Mouse (Mus musculus): ENCODE data around the gene Cacna1a. TPM values are rescaled to one million over a fixed set of nuclear protein-coding genes. Genes with fewer than 3 reads are reported as not detected.
A peak's percentile ranks its signal among the peaks of the same experiment; 100 is the strongest.

Gene Cacna1a
- total RNA-seq, 1 experiment: 27.4 TPM

DNA sequence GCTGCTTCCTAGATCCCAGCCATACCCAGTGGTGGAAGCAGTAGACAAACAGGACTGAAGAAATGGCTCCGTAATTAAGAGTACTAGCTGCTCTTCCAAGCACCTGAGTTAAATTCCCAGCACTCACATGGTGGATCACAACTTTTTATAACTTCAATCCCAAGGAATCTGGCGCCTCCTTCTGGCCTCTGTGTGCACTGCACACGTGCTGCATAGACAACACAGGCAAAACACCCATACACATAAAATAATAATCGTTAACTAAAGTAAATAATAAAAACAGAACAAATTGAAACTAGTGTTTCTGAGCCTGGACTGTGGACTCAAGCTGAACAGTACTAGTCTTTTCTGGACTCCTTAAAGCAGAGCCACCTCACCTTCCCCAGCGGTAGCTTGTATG is 148.7 kb downstream of the Cacna1a start:
- no peak for TF ChIP-seq ZNF384 (IDR thresholded peaks at IDR 0.05; ENCODE audit: low read depth, low read length)
- no peak for TF ChIP-seq CHD2 (IDR thresholded peaks at IDR 0.05; ENCODE audit: low read depth, low read length)
- TF ChIP-seq MAFK (IDR thresholded peaks at IDR 0.05; ENCODE audit: insufficient read depth, low read depth, low read length): no peak
- TF ChIP-seq ZC3H11A (IDR thresholded peaks at IDR 0.05; ENCODE audit: borderline replicate concordance, low read depth, low read length): no peak
- TF ChIP-seq HCFC1 (IDR thresholded peaks at IDR 0.05; ENCODE audit: borderline replicate concordance, insufficient read depth, low read length): no peak
- H3K36me3 ChIP-seq (ENCODE audit: control insufficient read depth, insufficient read depth, low read length, poor library complexity, severe bottlenecking): peaks cover 9% of the 10 kb centered on the region; the same call in 1 of the 2 replicates
- H3K9me3 ChIP-seq (ENCODE audit: control insufficient read depth, insufficient read depth, low read depth, low read length): no peaks in the 10 kb centered on the region

DNA sequence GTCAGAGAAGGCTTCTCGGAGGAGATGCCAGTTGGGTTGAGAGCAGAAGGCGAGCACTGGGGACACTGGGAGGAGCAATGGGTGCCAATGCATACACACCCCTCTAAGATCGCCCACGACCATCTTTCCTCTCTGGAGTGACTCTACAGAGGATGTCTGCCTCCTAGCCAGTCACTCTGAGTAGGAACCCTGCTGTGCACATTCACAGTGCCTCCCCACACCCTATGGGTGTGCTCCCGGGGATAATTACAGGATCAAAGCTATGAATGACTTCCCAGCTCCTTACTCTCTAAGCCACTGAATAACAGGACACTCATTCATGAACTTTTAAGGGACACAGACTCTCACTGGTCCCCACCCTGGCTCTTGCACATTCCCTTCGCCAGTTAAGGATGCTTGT is 151.1 kb downstream of the Cacna1a start:
- TF ChIP-seq ZNF384 (IDR thresholded peaks at IDR 0.05; ENCODE audit: low read depth, low read length) (no peak), MAFK (IDR thresholded peaks at IDR 0.05; ENCODE audit: insufficient read depth, low read depth, low read length) (no peak), HCFC1 (IDR thresholded peaks at IDR 0.05; ENCODE audit: borderline replicate concordance, insufficient read depth, low read length) (no peak), CHD2 (IDR thresholded peaks at IDR 0.05; ENCODE audit: low read depth, low read length) (no peak), ZC3H11A (IDR thresholded peaks at IDR 0.05; ENCODE audit: borderline replicate concordance, low read depth, low read length) (no peak)
- Histone ChIP-seq H3K4me1 (ENCODE audit: control insufficient read depth in 2 of 2, insufficient read depth in 2 of 2, low read length in 2 of 2, poor library complexity in 1 of 2) (peaks cover 2 to 6% of the 10 kb centered on the region in 2 experiments; a peak in 1 of 4 replicates), H3K9me3 (ENCODE audit: control insufficient read depth, insufficient read depth, low read depth, low read length) (no peaks in the 10 kb centered on the region), H3K27ac (ENCODE audit: insufficient read depth, low read depth, low read length, poor library complexity, severe bottlenecking) (no peak overlapping the region), H3K4me3 (ENCODE audit: insufficient read depth in 1 of 2, low read depth in 1 of 2, low read length in 2 of 2, poor library complexity in 1 of 2, severe bottlenecking in 1 of 2) (no peak overlapping the region), H3K9ac (ENCODE audit: insufficient read depth, low read depth, low read length, poor library complexity, severe bottlenecking) (no peak overlapping the region), H3K36me3 (ENCODE audit: control insufficient read depth, insufficient read depth, low read length, poor library complexity, severe bottlenecking) (peaks cover 9% of the 10 kb centered on the region; the same call in 1 of the 2 replicates)
- in situ Hi-C loops (cut with MboI; ENCODE audit: low sequenced_read_pairs in 2 of 2, unreplicated experiment in 2 of 2): no loop called here
- peak; percentile 82 for DNase-seq (ENCODE audit: low read depth, low spot score)

More for the DNA sequence above, 148.7 kb downstream of the Cacna1a start:
- Histone ChIP-seq H3K9ac (ENCODE audit: insufficient read depth, low read depth, low read length, poor library complexity, severe bottlenecking) (no peak overlapping the region), H3K4me1 (ENCODE audit: control insufficient read depth in 2 of 2, insufficient read depth in 2 of 2, low read length in 2 of 2, poor library complexity in 1 of 2) (peaks cover 0 to 6% of the 10 kb centered on the region in 2 experiments; a peak in 1 of 4 replicates), H3K4me3 (ENCODE audit: insufficient read depth in 1 of 2, low read depth in 1 of 2, low read length in 2 of 2, poor library complexity in 1 of 2, severe bottlenecking in 1 of 2) (no peak overlapping the region), H3K27ac (ENCODE audit: insufficient read depth, low read depth, low read length, poor library complexity, severe bottlenecking) (no peak overlapping the region)
- in situ Hi-C loops (cut with MboI; ENCODE audit: low sequenced_read_pairs in 2 of 2, unreplicated experiment in 2 of 2): no loop called here
- DNase-seq (ENCODE audit: low read depth, low spot score): no peak

DNA sequence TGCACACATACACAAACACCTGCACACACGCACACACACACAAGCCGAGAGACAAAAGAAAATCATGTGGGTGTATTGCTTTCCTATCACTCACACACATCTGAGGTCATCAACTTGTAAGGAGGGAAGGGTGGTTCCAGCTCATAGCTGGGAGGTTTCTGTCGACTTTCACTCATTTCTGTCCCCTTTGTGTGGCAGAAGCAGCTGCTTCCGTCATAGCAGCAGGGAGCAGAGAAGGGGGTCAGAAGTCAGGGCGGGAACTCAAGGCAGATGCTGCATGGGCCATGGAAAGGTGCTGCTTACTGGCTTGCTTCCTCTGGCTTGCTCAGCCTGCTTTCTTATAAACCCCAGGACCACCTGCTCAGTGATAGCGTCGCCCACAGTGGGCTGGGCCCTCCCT is 154.2 kb downstream of the Cacna1a start:
- DNase-seq (ENCODE audit: low read depth, low spot score): no peak
- Histone ChIP-seq H3K27ac (ENCODE audit: insufficient read depth, low read depth, low read length, poor library complexity, severe bottlenecking) (no peak overlapping the region), H3K9me3 (ENCODE audit: control insufficient read depth, insufficient read depth, low read depth, low read length) (no peaks in the 10 kb centered on the region), H3K36me3 (ENCODE audit: control insufficient read depth, insufficient read depth, low read length, poor library complexity, severe bottlenecking) (peaks cover 2% of the 10 kb centered on the region; the same call in 1 of the 2 replicates), H3K4me1 (ENCODE audit: control insufficient read depth in 2 of 2, insufficient read depth in 2 of 2, low read length in 2 of 2, poor library complexity in 1 of 2) (peaks cover 9 to 15% of the 10 kb centered on the region in 2 experiments; a peak in 3 of 4 replicates), H3K4me3 (ENCODE audit: insufficient read depth in 1 of 2, low read depth in 1 of 2, low read length in 2 of 2, poor library complexity in 1 of 2, severe bottlenecking in 1 of 2) (no peak overlapping the region), H3K9ac (ENCODE audit: insufficient read depth, low read depth, low read length, poor library complexity, severe bottlenecking) (no peak overlapping the region)
- in situ Hi-C loops (cut with MboI; ENCODE audit: low sequenced_read_pairs in 2 of 2, unreplicated experiment in 2 of 2): no loop called here
- TF ChIP-seq ZC3H11A (IDR thresholded peaks at IDR 0.05; ENCODE audit: borderline replicate concordance, low read depth, low read length) (no peak), CHD2 (IDR thresholded peaks at IDR 0.05; ENCODE audit: low read depth, low read length) (no peak), ZNF384 (IDR thresholded peaks at IDR 0.05; ENCODE audit: low read depth, low read length) (no peak), MAFK (IDR thresholded peaks at IDR 0.05; ENCODE audit: insufficient read depth, low read depth, low read length) (no peak), HCFC1 (IDR thresholded peaks at IDR 0.05; ENCODE audit: borderline replicate concordance, insufficient read depth, low read length) (no peak)

DNA sequence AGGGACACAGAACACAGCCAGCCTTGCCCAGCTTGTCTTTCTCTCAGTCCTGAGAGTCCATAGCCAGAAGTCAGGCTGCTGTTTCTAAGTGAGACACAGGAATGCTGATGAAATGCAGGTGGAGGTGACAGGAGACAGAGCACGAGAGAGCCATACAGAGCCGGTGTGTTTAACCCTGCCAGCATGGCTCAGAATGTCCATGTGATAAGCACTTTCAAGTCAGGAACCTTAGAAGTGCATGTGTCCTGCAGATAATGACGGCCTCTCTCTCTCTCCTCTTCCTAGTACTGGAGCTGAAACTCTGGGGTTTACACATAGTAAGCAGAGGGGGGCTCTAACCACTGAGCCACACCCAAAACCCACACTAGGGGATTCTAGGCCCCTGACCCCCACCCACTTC is 157.3 kb downstream of the Cacna1a start:
- TF ChIP-seq CHD2 (IDR thresholded peaks at IDR 0.05; ENCODE audit: low read depth, low read length) (no peak), MAFK (IDR thresholded peaks at IDR 0.05; ENCODE audit: insufficient read depth, low read depth, low read length) (no peak), ZNF384 (IDR thresholded peaks at IDR 0.05; ENCODE audit: low read depth, low read length) (no peak), HCFC1 (IDR thresholded peaks at IDR 0.05; ENCODE audit: borderline replicate concordance, insufficient read depth, low read length) (no peak), ZC3H11A (IDR thresholded peaks at IDR 0.05; ENCODE audit: borderline replicate concordance, low read depth, low read length) (no peak)
- in situ Hi-C loops (cut with MboI; ENCODE audit: low sequenced_read_pairs in 2 of 2, unreplicated experiment in 2 of 2): no loop called here
- Histone ChIP-seq H3K4me3 (ENCODE audit: insufficient read depth in 1 of 2, low read depth in 1 of 2, low read length in 2 of 2, poor library complexity in 1 of 2, severe bottlenecking in 1 of 2) (no peak overlapping the region), H3K9ac (ENCODE audit: insufficient read depth, low read depth, low read length, poor library complexity, severe bottlenecking) (no peak overlapping the region), H3K9me3 (ENCODE audit: control insufficient read depth, insufficient read depth, low read depth, low read length) (no peaks in the 10 kb centered on the region), H3K36me3 (ENCODE audit: control insufficient read depth, insufficient read depth, low read length, poor library complexity, severe bottlenecking) (peaks cover 8% of the 10 kb centered on the region; the same call in 1 of the 2 replicates), H3K27ac (ENCODE audit: insufficient read depth, low read depth, low read length, poor library complexity, severe bottlenecking) (no peak overlapping the region), H3K4me1 (ENCODE audit: control insufficient read depth in 2 of 2, insufficient read depth in 2 of 2, low read length in 2 of 2, poor library complexity in 1 of 2) (peaks cover 9% of the 10 kb centered on the region in 2 experiments; a peak in 2 of 4 replicates)
- no peak for DNase-seq (ENCODE audit: low read depth, low spot score)

Data from ES-E14 (cell line).